Mouse (Mus musculus) heart, postnatal 10 days (tissue): ENCODE results near the gene Padi2. TPM values are rescaled to one million over a fixed set of nuclear protein-coding genes. Genes with fewer than 3 reads are reported as not detected.

ENCODE experiments used
- DNase-seq, 2 experiments: peaks; one replicate each; pipeline ENCODE4 v3.0.0; 2021
- intact Hi-C: fragments of 180-260 bp; cut with DNase I; formaldehyde crosslinking; loops from one replicate; pipeline ENCODE4 v1.15.1; 2025
- total RNA-seq, 2 experiments: library from RNA; stranded (reverse); gene quantifications; 2 replicates each; pipeline ENCODE4 v1.2.3; 2021

Padi2 gene
- 1 to 10 TPM in 1 of 2 experiments, under 1 TPM in 1; 0.65 to 1.1 TPM for total RNA-seq

- intact Hi-C loops: no loop called here
- peak; percentile 61 to 73 for DNase-seq
These were observed at the start of gene Padi2 for GRCm38 (mm10) chr4:140906076-140906826. TSS of gene Padi2 (plus strand) at chr4:140906344.

DNA sequence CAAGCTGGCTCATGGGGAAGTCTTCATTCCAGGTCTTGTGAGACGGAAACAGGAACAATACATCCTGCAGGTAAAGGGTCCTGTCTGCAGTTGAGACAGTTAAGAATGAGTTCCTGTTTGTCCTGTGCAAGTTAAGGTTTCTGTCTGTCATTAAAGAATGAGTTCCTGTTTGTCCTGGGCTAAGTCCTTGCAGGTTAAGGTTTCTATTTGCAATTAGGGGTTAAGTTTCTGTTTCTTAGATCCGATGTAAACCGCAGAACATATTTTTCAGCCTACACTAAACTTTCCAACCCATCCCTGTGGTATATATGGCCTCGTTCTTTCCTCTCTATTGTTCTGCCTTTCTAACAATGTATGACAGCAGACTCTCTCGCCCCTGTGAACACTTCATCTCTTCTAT, 49.1 kb upstream of the Padi2 start:
- DNase-seq: no peak
- intact Hi-C loops: no loop called here

GRCm38 (mm10) chr4:140857813-140858212, 48.3 kb upstream of the Padi2 start:
- intact Hi-C loops: no loop called here
- no peak for DNase-seq

DNA sequence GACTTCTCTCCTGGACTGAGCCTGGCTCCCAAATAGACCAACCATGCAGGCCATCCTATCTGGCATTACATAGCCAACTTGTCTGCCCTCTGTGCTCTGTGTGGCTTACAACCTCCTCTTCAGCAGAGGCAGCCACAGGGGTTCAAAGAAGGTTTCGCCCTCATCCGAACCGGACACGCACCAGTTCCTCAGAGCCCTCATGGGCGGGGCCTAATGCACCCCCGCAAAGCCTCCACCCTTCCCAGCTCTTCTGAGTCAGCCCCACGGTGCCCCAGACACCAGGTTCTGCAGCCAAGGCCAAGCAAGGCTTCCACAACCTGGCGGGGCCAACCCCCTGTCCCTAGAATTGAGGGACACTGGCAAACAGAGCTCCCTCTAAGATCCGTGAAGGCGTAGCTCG, 46.9 kb upstream of the Padi2 start:
- intact Hi-C loops: no loop called here

DNA sequence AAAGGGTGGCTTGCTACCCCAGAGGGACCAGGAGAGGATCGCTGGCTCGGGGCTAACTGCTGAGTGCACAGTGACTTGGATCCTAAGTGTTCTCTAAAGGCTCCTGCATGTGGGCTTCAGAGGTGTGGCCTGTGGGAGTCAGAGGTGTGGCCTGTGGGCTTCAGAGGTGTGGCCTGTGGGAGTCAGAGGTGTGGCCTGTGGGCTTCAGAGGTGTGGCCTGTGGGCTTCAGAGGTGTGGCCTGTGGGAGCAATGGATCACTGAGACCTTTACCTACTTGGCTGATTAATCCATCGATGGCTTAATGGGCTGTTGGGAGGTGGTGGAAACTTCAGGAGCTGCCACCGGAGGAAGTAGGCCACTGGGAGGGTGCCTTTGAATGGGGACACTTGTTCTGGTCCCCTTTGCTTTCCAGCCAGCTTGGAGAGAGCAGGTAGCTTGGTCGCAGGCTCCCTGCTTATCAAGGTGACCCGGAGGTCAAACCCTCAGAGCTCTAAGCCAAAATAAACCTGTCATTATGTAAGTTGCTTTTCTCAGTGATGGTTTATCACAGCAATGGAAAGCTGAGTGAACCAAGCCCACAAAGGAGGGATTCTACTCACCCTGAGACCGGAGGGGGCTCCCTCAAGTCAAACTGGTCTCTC, 45.9 kb upstream of the Padi2 start:
- no peak for DNase-seq
- intact Hi-C loops: no loop called here

More for the DNA sequence above, 46.9 kb upstream of the Padi2 start:
- no peak for DNase-seq

GRCm38 (mm10) chr4:140860767-140861147, 45.4 kb upstream of the Padi2 start:
- DNase-seq: no peak
- intact Hi-C loops: no loop called here

- intact Hi-C loops: no loop called here
- no peak for DNase-seq
These were observed 44.0 kb upstream of the Padi2 start for GRCm38 (mm10) chr4:140862036-140862650.

- DNase-seq: no peak
- intact Hi-C loops: no loop called here
These were observed 37.5 kb upstream of the Padi2 start for GRCm38 (mm10) chr4:140868484-140869190.

DNA sequence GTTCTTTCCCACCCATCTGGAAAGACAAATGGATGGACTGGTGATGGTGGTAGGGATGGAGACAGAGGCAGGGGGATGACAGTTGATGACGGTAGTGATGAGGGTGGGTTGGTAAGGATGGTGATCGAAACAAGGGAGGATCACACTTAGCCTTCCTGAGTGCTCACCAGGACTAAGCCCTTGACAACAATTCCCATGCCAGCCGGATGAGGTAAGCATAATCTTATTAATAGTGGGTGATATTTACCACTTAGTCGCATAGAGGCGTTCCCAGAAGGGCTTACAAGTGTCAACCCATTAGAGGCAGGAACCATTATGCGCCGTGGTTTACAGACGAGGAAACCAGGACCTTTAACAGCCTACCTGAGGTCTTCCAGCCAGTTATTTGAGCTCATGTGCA, 36.2 kb upstream of the Padi2 start:
- intact Hi-C loops: no loop called here
- DNase-seq: no peak

GRCm38 (mm10) chr4:140870876-140871275, 35.3 kb upstream of the Padi2 start:
- intact Hi-C loops: no loop called here
- DNase-seq: no peak

DNA sequence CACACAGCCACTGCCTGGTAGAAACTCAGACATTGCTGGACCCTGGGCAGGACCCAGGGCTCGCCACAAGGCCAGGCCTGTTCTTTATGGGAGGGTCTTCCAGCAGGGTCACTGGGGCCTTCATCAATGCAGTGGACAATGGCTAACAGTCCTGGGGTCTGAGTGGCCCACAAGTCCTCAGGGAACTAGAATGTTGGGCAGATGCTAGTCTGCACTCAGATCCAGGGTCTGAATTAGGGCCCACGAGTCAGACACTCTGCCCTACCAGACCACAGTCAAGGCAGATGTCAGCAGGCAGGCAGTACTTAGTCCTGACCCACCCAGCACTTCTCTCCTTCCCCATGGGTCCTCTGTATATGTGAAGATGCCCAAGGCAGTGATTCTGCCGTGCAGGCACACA, 34.8 kb upstream of the Padi2 start:
- intact Hi-C loops: no loop called here

GRCm38 (mm10) chr4:140871851-140872685, 34.1 kb upstream of the Padi2 start:
- no peak for DNase-seq
- intact Hi-C loops: no loop called here

More for the DNA sequence above, 34.8 kb upstream of the Padi2 start:
- DNase-seq: no peak

- intact Hi-C loops: no loop called here
These were observed 33.5 kb upstream of the Padi2 start for GRCm38 (mm10) chr4:140872686-140872992.

DNA sequence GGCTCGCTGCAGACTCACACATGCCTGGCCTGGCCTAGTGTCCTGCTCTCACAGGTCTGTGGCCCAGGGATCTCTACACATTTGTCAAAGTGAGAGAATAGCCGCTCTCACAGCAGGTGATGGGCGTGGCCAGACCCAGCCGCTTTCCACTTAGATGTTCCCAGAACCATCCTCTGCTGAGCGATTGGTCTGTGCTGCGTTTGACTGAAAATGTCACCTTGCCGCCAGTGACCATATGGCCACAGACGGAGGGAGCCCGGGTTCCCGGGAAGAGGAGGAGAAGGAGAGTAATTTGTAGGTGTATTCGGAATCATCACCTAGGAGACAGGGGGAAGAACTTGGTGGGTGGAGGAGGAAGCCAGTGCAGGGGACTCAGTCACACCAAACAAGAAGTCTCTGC, 33.1 kb upstream of the Padi2 start:
- intact Hi-C loops: no loop called here

More at GRCm38 (mm10) chr4:140872686-140872992, 33.5 kb upstream of the Padi2 start:
- no peak for DNase-seq

DNA sequence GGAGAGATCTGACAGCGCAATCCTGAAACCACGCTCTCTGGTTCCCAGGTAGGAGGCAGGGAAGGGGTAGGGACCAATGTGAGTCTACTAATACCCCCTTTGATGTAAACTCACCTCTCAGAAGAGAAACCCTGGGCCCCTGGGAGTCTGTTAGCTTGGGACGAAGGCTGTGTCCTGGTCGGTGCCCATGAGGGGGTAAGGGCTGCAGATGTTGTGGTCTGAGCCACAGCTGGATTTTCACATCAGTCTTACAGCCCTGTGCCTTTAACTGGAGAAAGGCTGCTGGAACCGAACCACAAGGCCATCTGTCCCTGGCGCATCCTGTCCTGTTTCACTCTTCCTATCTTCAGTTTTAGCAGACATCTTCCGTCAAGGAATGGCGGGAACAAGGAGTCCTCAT, 30.0 kb upstream of the Padi2 start:
- peak; percentile 25 to 34 for DNase-seq
- intact Hi-C loops: no loop called here

More for the DNA sequence above, 33.1 kb upstream of the Padi2 start:
- DNase-seq: no peak

- no peak for DNase-seq
- intact Hi-C loops: no loop called here
These were observed 29.5 kb upstream of the Padi2 start for GRCm38 (mm10) chr4:140876681-140877080.

GRCm38 (mm10) chr4:140877441-140877840, 28.7 kb upstream of the Padi2 start:
- intact Hi-C loops: no loop called here
- no peak for DNase-seq

- DNase-seq: no peak
These were observed 27.5 kb upstream of the Padi2 start for GRCm38 (mm10) chr4:140878655-140879054.

DNA sequence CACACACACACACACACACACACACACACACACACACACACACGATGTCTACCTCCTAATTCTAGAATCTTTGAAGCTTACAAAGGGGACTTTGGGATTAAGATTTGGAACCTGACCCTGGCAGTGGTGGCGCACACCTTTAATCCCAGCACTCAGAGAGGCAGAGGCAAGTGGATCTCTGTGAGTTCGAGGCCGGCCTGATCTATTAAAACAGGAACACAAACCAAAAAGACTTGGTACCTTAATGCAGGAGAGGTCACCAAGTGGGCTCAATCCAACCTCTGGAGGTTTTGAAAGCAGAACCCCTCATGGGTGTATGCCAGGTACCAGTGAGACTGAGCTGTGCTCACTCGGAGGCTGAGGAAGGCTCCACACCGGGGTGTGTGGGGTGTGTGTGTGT, 27.0 kb upstream of the Padi2 start:
- intact Hi-C loops: no loop called here
- DNase-seq: no peak

More at GRCm38 (mm10) chr4:140878655-140879054, 27.5 kb upstream of the Padi2 start:
- intact Hi-C loops: no loop called here

DNA sequence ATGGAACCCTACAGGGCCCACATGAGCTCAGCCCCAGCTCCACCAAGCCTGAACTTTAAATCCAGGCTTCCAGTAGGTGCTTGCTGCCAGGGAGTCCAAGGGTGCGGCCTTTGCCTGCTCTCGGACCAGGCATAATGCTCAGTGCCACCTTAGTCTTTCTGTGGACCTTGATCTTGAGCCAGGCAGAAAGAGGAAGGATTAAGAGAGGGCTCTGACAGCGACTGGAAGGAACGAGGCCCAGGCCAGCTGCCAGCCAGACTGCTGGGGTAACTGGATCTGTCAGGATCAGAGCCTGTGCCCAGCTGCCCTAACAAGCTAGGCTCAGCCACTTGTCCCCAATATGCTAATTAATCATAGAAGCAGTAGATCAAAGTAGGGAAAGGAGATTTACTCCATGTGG, 26.4 kb upstream of the Padi2 start:
- no peak for DNase-seq
- intact Hi-C loops: no loop called here
